Mouse (Mus musculus) erythroblast, embryonic 14.5 days (primary cell): Measurements from ENCODE around the gene Arhgap31. TPM values are rescaled to one million over a fixed set of nuclear protein-coding genes. Genes with fewer than 3 reads are reported as not detected.
"Not testable (repeated sequence)": the region's sequence is repeated elsewhere in the genome, so short reads cannot be mapped to it uniquely, and the experiment has no call there.

Experiments
- H3K27me3 ChIP-seq: 2 replicates; pipeline ENCODE4 v1.6.1; 2012; ENCODE audit warnings: inconsistent platforms; ENCODE audit not compliant: control insufficient read depth
- H3K36me3 ChIP-seq: 2 replicates; pipeline ENCODE4 v1.6.1; 2012; ENCODE audit warnings: mild to moderate bottlenecking, inconsistent platforms; ENCODE audit not compliant: control insufficient read depth
- H3K4me1 ChIP-seq: 2 replicates; pipeline ENCODE4 v1.6.1; 2012; ENCODE audit warnings: inconsistent platforms; ENCODE audit not compliant: control insufficient read depth
- H3K4me3 ChIP-seq: replicated peaks from 2 replicates; pipeline ENCODE3; 2012; ENCODE audit warnings: moderate library complexity, mild to moderate bottlenecking, inconsistent platforms
- H3K9me3 ChIP-seq: 2 replicates; pipeline ENCODE4 v1.6.1; 2012; ENCODE audit warnings: low read length, inconsistent platforms, mixed read lengths; ENCODE audit not compliant: control insufficient read depth
- GATA1 ChIP-seq: IDR thresholded peaks from 2 replicates; pipeline ENCODE4 v1.6.1; 2012; ENCODE audit warnings: low read length, inconsistent platforms, mixed read lengths
- TAL1 ChIP-seq: IDR thresholded peaks from 3 replicates; pipeline ENCODE4 v1.6.1; 2012; ENCODE audit warnings: low read length, inconsistent platforms, mixed read lengths
- polyA plus RNA-seq: library from polyadenylated mRNA; stranded (reverse); fragments of >175 nt; gene quantifications from 2 replicates; pipeline ENCODE4 v1.2.3, GENCODE M21; 2012

The Arhgap31 gene
- polyA plus RNA-seq, 1 experiment, result 0.01 TPM

- peaks cover 47% of the 10 kb centered on the region for H3K27me3 ChIP-seq
- no peak for TF ChIP-seq TAL1
- no peak for TF ChIP-seq GATA1
Measured at GRCm38 (mm10) chr16:38729610-38730288, 16.7 kb upstream of the Arhgap31 start.

DNA sequence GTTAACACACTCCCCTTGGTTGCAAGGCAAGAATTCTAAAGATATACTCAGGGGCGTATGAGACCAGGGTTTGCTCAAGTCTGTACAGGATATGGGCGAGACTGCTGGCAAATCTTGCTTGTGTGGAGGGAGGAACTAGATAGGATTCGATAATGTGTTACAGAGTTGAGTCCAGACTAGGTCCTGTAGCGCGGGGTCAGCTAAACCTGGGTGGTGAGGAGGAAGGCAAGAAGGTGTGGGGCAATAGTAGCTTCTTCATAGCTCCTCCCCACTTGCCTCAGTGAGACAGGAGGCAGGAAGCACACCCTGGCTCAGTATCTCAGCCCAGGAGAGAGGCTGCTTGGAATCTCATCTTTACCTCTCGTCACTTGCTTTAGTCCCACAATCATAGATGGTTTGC, 16.1 kb upstream of the Arhgap31 start:
- TF ChIP-seq TAL1 (no peak), GATA1 (no peak)
- no peak overlapping the region for H3K4me3 ChIP-seq
- H3K27me3 ChIP-seq, result peaks cover 53% of the 10 kb centered on the region
- H3K36me3 ChIP-seq, result no peaks in the 10 kb centered on the region
- no peaks in the 10 kb centered on the region for H3K9me3 ChIP-seq
- H3K4me1 ChIP-seq, result no peaks in the 10 kb centered on the region

More at GRCm38 (mm10) chr16:38729610-38730288, 16.7 kb upstream of the Arhgap31 start:
- Histone ChIP-seq H3K9me3 (no peaks in the 10 kb centered on the region), H3K4me1 (no peaks in the 10 kb centered on the region), H3K36me3 (no peaks in the 10 kb centered on the region), H3K4me3 (no peak overlapping the region)

DNA sequence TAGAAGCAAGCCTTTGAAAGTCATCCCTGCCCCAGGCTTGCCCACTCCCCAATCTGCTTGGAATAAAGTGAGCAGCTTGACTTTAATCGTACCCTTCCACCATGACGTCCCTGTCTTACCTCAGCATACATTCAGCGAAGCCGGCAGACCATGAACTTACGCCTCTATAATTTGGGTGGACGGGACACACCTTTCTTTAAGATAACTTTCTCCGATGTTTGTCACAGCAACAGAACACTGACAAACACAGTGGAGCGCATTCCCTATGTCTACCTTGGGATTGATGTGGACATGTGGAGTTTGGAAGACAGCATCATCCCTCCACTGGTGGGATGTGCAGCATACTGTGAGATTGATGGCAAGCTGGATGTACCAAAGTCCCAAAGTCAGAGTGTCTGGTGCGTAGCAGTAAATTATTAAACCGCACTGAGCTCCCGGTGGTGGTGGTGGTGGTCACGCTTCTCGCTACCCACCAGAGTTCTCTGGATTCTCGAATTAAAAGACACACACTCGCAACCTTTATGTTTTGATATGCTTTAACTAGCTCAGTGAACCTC, 15.6 kb upstream of the Arhgap31 start:
- Histone ChIP-seq H3K4me3 (no peak overlapping the region), H3K9me3 (no peaks in the 10 kb centered on the region), H3K36me3 (no peaks in the 10 kb centered on the region), H3K27me3 (peaks cover 55% of the 10 kb centered on the region), H3K4me1 (no peaks in the 10 kb centered on the region)
- no peak for TF ChIP-seq TAL1

DNA sequence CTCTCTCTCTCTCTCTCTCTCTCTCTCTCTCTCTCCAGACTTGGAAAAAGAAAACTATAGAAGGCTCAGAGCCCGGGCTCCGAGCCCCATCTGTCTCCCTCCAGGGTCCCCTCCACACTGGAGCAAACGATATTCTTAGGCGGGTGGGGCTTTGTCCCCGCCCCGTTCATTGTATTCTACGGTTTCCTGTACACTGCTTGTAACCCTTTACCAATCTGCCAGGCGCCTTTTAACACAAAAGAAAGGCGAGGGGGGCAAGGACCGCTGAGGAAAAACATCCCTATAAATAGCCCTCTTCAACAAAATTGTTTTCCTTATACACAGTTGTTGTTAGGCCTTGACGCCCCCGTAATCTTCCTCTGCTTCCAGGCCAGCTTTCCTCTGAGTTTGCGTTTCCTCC, 11.9 kb upstream of the Arhgap31 start:
- H3K4me1 ChIP-seq, result no peaks in the 10 kb centered on the region
- H3K27me3 ChIP-seq, result peaks cover 54% of the 10 kb centered on the region
- no peak overlapping the region for H3K4me3 ChIP-seq
- no peaks in the 10 kb centered on the region for H3K36me3 ChIP-seq
- H3K9me3 ChIP-seq, result no peaks in the 10 kb centered on the region
- no peak for TF ChIP-seq GATA1
- TF ChIP-seq TAL1, result no peak

DNA sequence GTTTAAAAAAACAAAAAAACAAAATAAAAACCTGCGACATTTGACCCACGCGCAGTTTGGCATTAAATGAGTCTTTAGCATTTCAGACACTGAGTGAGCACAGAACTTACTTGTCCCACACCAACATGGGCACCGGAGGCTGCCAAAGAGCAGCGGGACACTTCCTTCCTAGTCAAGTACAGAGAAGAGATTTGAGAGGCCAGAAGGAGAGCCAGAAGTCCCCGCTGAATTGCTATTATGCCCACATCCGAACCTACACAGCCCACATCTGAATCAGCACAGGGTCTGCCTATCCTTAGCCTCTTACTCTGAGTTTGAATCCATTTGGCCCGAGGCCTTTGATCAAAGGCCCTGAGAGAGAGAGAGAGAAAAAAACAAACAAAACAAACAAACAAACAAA, 11.2 kb upstream of the Arhgap31 start:
- no peaks in the 10 kb centered on the region for H3K36me3 ChIP-seq
- peaks cover 50% of the 10 kb centered on the region for H3K27me3 ChIP-seq
- TF ChIP-seq GATA1 (no peak), TAL1 (no peak)
- H3K9me3 ChIP-seq, result no peaks in the 10 kb centered on the region
- H3K4me3 ChIP-seq, result no peak overlapping the region
- no peaks in the 10 kb centered on the region for H3K4me1 ChIP-seq

DNA sequence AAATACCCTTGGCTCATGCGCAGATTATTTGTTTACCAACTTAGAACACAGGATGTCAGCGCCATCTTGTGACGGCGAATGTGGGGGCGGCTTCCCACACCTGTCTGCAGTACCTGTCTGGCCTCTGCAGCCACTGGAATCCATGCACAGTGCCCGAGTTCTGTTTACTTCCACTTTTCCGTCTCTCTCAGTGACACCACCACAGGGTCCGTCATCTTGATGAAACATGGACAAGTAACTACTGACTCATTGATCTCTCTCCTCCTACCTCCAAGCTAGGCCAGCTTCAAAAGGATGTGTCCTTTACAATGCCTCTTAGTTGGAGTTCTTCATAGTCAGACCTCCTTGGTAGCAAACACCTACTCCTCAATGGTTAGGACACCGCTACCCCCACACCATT, 8.3 kb upstream of the Arhgap31 start:
- no peaks in the 10 kb centered on the region for H3K36me3 ChIP-seq
- H3K9me3 ChIP-seq, result no peaks in the 10 kb centered on the region
- H3K4me1 ChIP-seq, result no peaks in the 10 kb centered on the region
- H3K4me3 ChIP-seq, result no peak overlapping the region
- no peak for TF ChIP-seq GATA1
- no peak for TF ChIP-seq TAL1
- peaks cover 36% of the 10 kb centered on the region for H3K27me3 ChIP-seq

- H3K27me3 ChIP-seq, result peaks cover 50% of the 10 kb centered on the region
- not testable (repeated sequence) for H3K36me3 ChIP-seq, H3K4me3 ChIP-seq, H3K4me1 ChIP-seq, H3K9me3 ChIP-seq
Measured at GRCm38 (mm10) chr16:38714259-38714526, 1.1 kb upstream of the Arhgap31 start.

DNA sequence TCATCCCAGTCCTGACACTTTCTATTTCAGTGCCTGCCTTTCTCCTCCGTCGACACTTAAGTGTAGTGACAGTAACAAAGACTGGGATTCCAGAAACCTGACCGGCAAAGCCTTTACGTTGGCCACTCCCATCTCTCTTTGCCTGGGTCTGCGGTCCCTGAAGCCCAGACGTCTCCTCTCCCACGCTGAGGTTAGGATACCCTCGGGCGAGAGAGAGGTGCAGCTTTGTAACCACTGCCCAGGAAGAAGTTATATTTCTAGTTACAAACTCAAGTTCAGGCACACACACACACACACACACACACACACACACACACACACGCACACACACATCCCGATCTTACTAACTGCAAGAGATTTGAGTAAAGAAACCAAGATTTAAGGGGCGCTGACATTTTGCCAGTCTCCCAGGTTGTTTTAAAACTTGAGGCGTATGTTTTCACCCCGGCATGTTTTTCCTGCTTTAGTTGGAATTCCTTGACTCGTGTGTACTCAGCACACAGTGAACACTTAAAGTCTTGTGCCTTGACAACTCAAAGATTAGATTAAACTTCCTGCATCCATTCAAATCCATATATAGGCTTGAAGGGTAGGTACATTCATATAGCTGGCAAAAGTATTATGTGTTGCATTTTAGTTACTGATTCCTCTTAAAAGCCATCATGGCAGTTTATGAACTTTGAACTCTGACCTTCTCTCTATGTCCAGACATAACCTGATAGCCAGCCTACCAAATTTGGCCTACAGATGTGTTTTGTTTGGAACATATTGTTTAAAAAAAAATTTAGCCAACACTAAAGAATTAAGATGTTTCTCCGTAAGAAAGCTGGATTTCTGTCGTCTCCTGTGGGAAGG, 557 bp upstream of the Arhgap31 start:
- TF ChIP-seq TAL1, result no peak
- no peak for TF ChIP-seq GATA1
- Histone ChIP-seq H3K4me3 (peak overlapping the region; percentile 20), H3K4me1 (peaks cover 2% of the 10 kb centered on the region), H3K27me3 (peaks cover 53% of the 10 kb centered on the region), H3K9me3 (no peaks in the 10 kb centered on the region; the same call in 1 of the 2 replicates), H3K36me3 (no peaks in the 10 kb centered on the region)

- Histone ChIP-seq H3K36me3 (no peaks in the 10 kb centered on the region), H3K27me3 (peaks cover 53% of the 10 kb centered on the region), H3K9me3 (no peaks in the 10 kb centered on the region; the same call in 1 of the 2 replicates), H3K4me3 (peak overlapping the region; percentile 48), H3K4me1 (peaks cover 2% of the 10 kb centered on the region)
- TF ChIP-seq TAL1, result no peak
- no peak for TF ChIP-seq GATA1
Measured at GRCm38 (mm10) chr16:38712105-38712504, 969 bp downstream of the Arhgap31 start.
